Mouse (Mus musculus): ENCODE results near the gene Gm11037.

- no peak for TF ChIP-seq GATA1 (IDR thresholded peaks at IDR 0.05; ENCODE audit: low read length)
- TF ChIP-seq TAL1 (IDR thresholded peaks at IDR 0.05; ENCODE audit: low read length) = no peak
Measured at GRCm38 (mm10) chr2:131149254-131149578, 15.9 kb downstream of the Gm11037 start.

Data from erythroblast, embryonic 14.5 days (primary cell).